Mouse (Mus musculus) hindbrain, embryonic 13.5 days (tissue): ENCODE results near the gene Siva1. TPM values are rescaled to one million over a fixed set of nuclear protein-coding genes. Genes with fewer than 3 reads are reported as not detected.

Source experiments
- ATAC-seq: fragments of 200-750 bp; cut with Nextera tagmentation; 2 replicates; pipeline ENCODE4 v1.8.0; 2017; ENCODE audit warnings: moderate TSS enrichment; ENCODE audit not compliant: low FRiP score
- H3K27ac ChIP-seq: fragments of 300-500 bp; sonication (generic); 2 replicates; pipeline ENCODE4 v1.5.1; 2015; ENCODE audit warnings: inconsistent platforms, mild to moderate bottlenecking, moderate library complexity
- H3K27me3 ChIP-seq: fragments of 300-500 bp; sonication (generic); 2 replicates; pipeline ENCODE4 v1.6.1; 2015; ENCODE audit warnings: mild to moderate bottlenecking, inconsistent platforms
- H3K36me3 ChIP-seq: fragments of 300-500 bp; sonication (generic); 2 replicates; pipeline ENCODE4 v1.6.1; 2015; ENCODE audit warnings: mild to moderate bottlenecking, inconsistent platforms
- H3K4me1 ChIP-seq: fragments of 300-500 bp; sonication (generic); replicated peaks from 2 replicates; pipeline ENCODE4 v1.6.1; 2015; ENCODE audit warnings: inconsistent platforms
- H3K4me2 ChIP-seq: fragments of 300-500 bp; sonication (generic); 2 replicates; pipeline ENCODE4 v1.6.1; 2015; ENCODE audit warnings: inconsistent platforms, mild to moderate bottlenecking, moderate library complexity
- H3K4me3 ChIP-seq: fragments of 300-500 bp; sonication (generic); 2 replicates; pipeline ENCODE4 v1.5.1; 2015; ENCODE audit warnings: mild to moderate bottlenecking, inconsistent platforms
- H3K9ac ChIP-seq: fragments of 300-500 bp; sonication (generic); 2 replicates; pipeline ENCODE4 v1.6.1; 2015; ENCODE audit warnings: mild to moderate bottlenecking, inconsistent platforms
- H3K9me3 ChIP-seq: fragments of 300-500 bp; sonication (generic); 2 replicates; pipeline ENCODE4 v1.6.1; 2016; ENCODE audit warnings: inconsistent platforms
- WGBS: fragments of 180-500 bp; shearing (Covaris S2); methylation state at CpG from one replicate; pipeline ENCODE4 v1.1.7; 2015; 5-methylcytosine and 5-hydroxymethylcytosine counted together
- polyA plus RNA-seq: library from polyadenylated mRNA; unstranded; fragments of >200 nt; fragmentation: Nextera tagmentation; extraction: Ambion mirVana; gene quantifications from 2 replicates; pipeline ENCODE4 v1.2.1, GENCODE M21; 2015

The Siva1 gene
- polyA plus RNA-seq = 62.6 and 63.8 TPM in 2 replicates

GRCm38 (mm10) chr12:112644180-112644854, at the start of gene Siva1:
Gene Siva1, plus strand, starts transcription at chr12:112644679.
- Histone ChIP-seq H3K4me3 (peak within 1 kb of the TSS; percentile 69), H3K27ac (peak within 1 kb of the TSS; percentile 88), H3K4me2 (peak within 1 kb of the TSS; percentile 88), H3K4me1 (peaks cover 23% of the 10 kb centered on the region), H3K9me3 (no peaks in the 10 kb centered on the region), H3K27me3 (no peaks in the 10 kb centered on the region), H3K9ac (peak within 1 kb of the TSS; percentile 83), H3K36me3 (peaks cover 22% of the 10 kb centered on the region)
- WGBS = 2% methylated on average over 46 of the region's 46 CpGs
- peak; percentile 96 for ATAC-seq

- 0 out of 2 replicates have a peak overlapping the region, but pooled peaks have one; percentile 2 for H3K27ac ChIP-seq
- no peak overlapping the region for H3K9ac ChIP-seq
- no peaks in the 10 kb centered on the region for H3K9me3 ChIP-seq
- H3K4me1 ChIP-seq = peaks cover 32% of the 10 kb centered on the region
- H3K4me3 ChIP-seq = no peak overlapping the region
- ATAC-seq = no peak
- peaks cover 21% of the 10 kb centered on the region for H3K27me3 ChIP-seq
- H3K4me2 ChIP-seq = no peak overlapping the region
- WGBS = 39% methylated on average over 4 of the region's 4 CpGs
- no peaks in the 10 kb centered on the region for H3K36me3 ChIP-seq
These were observed 49.5 kb upstream of the Siva1 start for GRCm38 (mm10) chr12:112594989-112595388.

GRCm38 (mm10) chr12:112595626-112596025, 48.9 kb upstream of the Siva1 start:
- no peak overlapping the region for H3K27ac ChIP-seq
- no peak for ATAC-seq
- H3K9me3 ChIP-seq = no peaks in the 10 kb centered on the region
- H3K4me3 ChIP-seq = no peak overlapping the region
- no peaks in the 10 kb centered on the region for H3K36me3 ChIP-seq
- H3K9ac ChIP-seq = no peak overlapping the region
- WGBS = 84% methylated on average over 4 of the region's 4 CpGs
- H3K4me1 ChIP-seq = peaks cover 32% of the 10 kb centered on the region
- H3K27me3 ChIP-seq = peaks cover 14% of the 10 kb centered on the region
- H3K4me2 ChIP-seq = no peak overlapping the region

GRCm38 (mm10) chr12:112596454-112596853, 48.0 kb upstream of the Siva1 start:
- WGBS = 82% methylated on average over 9 of the region's 9 CpGs
- Histone ChIP-seq H3K9me3 (no peaks in the 10 kb centered on the region), H3K4me3 (no peak overlapping the region), H3K4me1 (peaks cover 32% of the 10 kb centered on the region), H3K4me2 (no peak overlapping the region), H3K27me3 (peaks cover 10% of the 10 kb centered on the region; the same call in 1 of the 2 replicates), H3K9ac (0 out of 2 replicates have a peak overlapping the region, but pooled peaks have one; percentile 29), H3K36me3 (no peaks in the 10 kb centered on the region), H3K27ac (no peak overlapping the region)
- ATAC-seq = no peak

- H3K4me3 ChIP-seq = no peak overlapping the region
- H3K27me3 ChIP-seq = peaks cover 5% of the 10 kb centered on the region; the same call in 1 of the 2 replicates
- H3K9me3 ChIP-seq = no peaks in the 10 kb centered on the region
- WGBS = 76% methylated on average over 14 of the region's 14 CpGs
- no peak for ATAC-seq
- H3K27ac ChIP-seq = no peak overlapping the region
- H3K4me1 ChIP-seq = peaks cover 32% of the 10 kb centered on the region
- H3K9ac ChIP-seq = no peak overlapping the region
- H3K4me2 ChIP-seq = no peak overlapping the region
- no peaks in the 10 kb centered on the region for H3K36me3 ChIP-seq
These were observed 47.5 kb upstream of the Siva1 start for GRCm38 (mm10) chr12:112596891-112597500.

GRCm38 (mm10) chr12:112597618-112598017, 46.9 kb upstream of the Siva1 start:
- no peak for ATAC-seq
- WGBS = 89% methylated on average over 8 of the region's 8 CpGs
- no peaks in the 10 kb centered on the region for H3K9me3 ChIP-seq

GRCm38 (mm10) chr12:112599198-112599597, 45.3 kb upstream of the Siva1 start:
- Histone ChIP-seq H3K4me3 (no peak overlapping the region), H3K9me3 (no peaks in the 10 kb centered on the region), H3K27ac (no peak overlapping the region), H3K4me1 (peaks cover 19% of the 10 kb centered on the region), H3K27me3 (no peaks in the 10 kb centered on the region; the same call in 1 of the 2 replicates), H3K4me2 (no peak overlapping the region), H3K36me3 (no peaks in the 10 kb centered on the region), H3K9ac (no peak overlapping the region)
- ATAC-seq = no peak
- WGBS = 49% methylated on average over 4 of the region's 4 CpGs

More at GRCm38 (mm10) chr12:112597618-112598017, 46.9 kb upstream of the Siva1 start:
- H3K27me3 ChIP-seq = no peaks in the 10 kb centered on the region; the same call in 1 of the 2 replicates
- no peak overlapping the region for H3K27ac ChIP-seq
- no peak overlapping the region for H3K4me3 ChIP-seq
- peaks cover 32% of the 10 kb centered on the region for H3K4me1 ChIP-seq
- no peak overlapping the region for H3K9ac ChIP-seq
- H3K36me3 ChIP-seq = no peaks in the 10 kb centered on the region
- H3K4me2 ChIP-seq = no peak overlapping the region

- H3K9me3 ChIP-seq = no peaks in the 10 kb centered on the region
- no peak for ATAC-seq
- H3K4me2 ChIP-seq = no peak overlapping the region
- H3K27me3 ChIP-seq = no peaks in the 10 kb centered on the region; the same call in 1 of the 2 replicates
- WGBS = 80% methylated on average over 30 of the region's 30 CpGs
- no peak overlapping the region for H3K4me3 ChIP-seq
- peaks cover 15% of the 10 kb centered on the region for H3K4me1 ChIP-seq
- no peak overlapping the region for H3K9ac ChIP-seq
- no peak overlapping the region for H3K27ac ChIP-seq
- no peaks in the 10 kb centered on the region for H3K36me3 ChIP-seq
These were observed 44.4 kb upstream of the Siva1 start for GRCm38 (mm10) chr12:112599942-112600611.

GRCm38 (mm10) chr12:112604022-112604421, 40.5 kb upstream of the Siva1 start:
- H3K27ac ChIP-seq = no peak overlapping the region
- no peak overlapping the region for H3K4me2 ChIP-seq
- ATAC-seq = no peak
- no peak overlapping the region for H3K9ac ChIP-seq
- H3K9me3 ChIP-seq = no peaks in the 10 kb centered on the region
- H3K36me3 ChIP-seq = no peaks in the 10 kb centered on the region
- H3K27me3 ChIP-seq = no peaks in the 10 kb centered on the region
- H3K4me3 ChIP-seq = no peak overlapping the region
- WGBS = 88% methylated on average over 5 of the region's 5 CpGs
- peaks cover 9% of the 10 kb centered on the region for H3K4me1 ChIP-seq

- no peaks in the 10 kb centered on the region for H3K36me3 ChIP-seq
- peaks cover 9% of the 10 kb centered on the region for H3K4me1 ChIP-seq
- no peak overlapping the region for H3K4me3 ChIP-seq
- H3K27ac ChIP-seq = no peak overlapping the region
- peak; percentile 50; the same call in 1 of the 2 replicates for ATAC-seq
- H3K4me2 ChIP-seq = no peak overlapping the region
- no peaks in the 10 kb centered on the region for H3K9me3 ChIP-seq
- H3K27me3 ChIP-seq = no peaks in the 10 kb centered on the region
- H3K9ac ChIP-seq = 0 out of 2 replicates have a peak overlapping the region, but pooled peaks have one; percentile 35
- 60% methylated on average over 20 of the region's 20 CpGs for WGBS
These were observed 39.5 kb upstream of the Siva1 start for GRCm38 (mm10) chr12:112604709-112605649.

- no peak overlapping the region for H3K27ac ChIP-seq
- WGBS = 45% methylated on average over 6 of the region's 6 CpGs
- H3K9me3 ChIP-seq = no peaks in the 10 kb centered on the region
- H3K4me2 ChIP-seq = no peak overlapping the region
- no peaks in the 10 kb centered on the region for H3K27me3 ChIP-seq
- ATAC-seq = 0 out of 2 replicates have a peak, but pooled peaks have one; percentile 51
- H3K4me1 ChIP-seq = peaks cover 9% of the 10 kb centered on the region
- no peak overlapping the region for H3K4me3 ChIP-seq
- no peak overlapping the region for H3K9ac ChIP-seq
- no peaks in the 10 kb centered on the region for H3K36me3 ChIP-seq
These were observed 38.7 kb upstream of the Siva1 start for GRCm38 (mm10) chr12:112605766-112606165.
